Mouse (Mus musculus) limb, embryonic 10.5 days (tissue): Measurements from ENCODE around the gene Btg3. TPM values are rescaled to one million over a fixed set of nuclear protein-coding genes. Genes with fewer than 3 reads are reported as not detected.

Experiments
- DNase-seq: peaks from one replicate; pipeline ENCODE4 v3.0.0-alpha.2; 2017; ENCODE audit warnings: low spot score
- H3K27ac ChIP-seq: fragments of 300-500 bp; sonication (generic); 2 replicates; pipeline ENCODE4 v1.5.1; 2016; ENCODE audit warnings: mild to moderate bottlenecking
- H3K27me3 ChIP-seq: fragments of 300-500 bp; sonication (generic); 2 replicates; pipeline ENCODE4 v1.6.1; 2016; ENCODE audit warnings: low read depth, mild to moderate bottlenecking; ENCODE audit not compliant: poor library complexity, severe bottlenecking
- H3K36me3 ChIP-seq: fragments of 300-500 bp; sonication (generic); 2 replicates; pipeline ENCODE4 v1.6.1; 2016; ENCODE audit warnings: mild to moderate bottlenecking, moderate library complexity
- H3K4me1 ChIP-seq: fragments of 300-500 bp; sonication (generic); 2 replicates; pipeline ENCODE4 v1.6.1; 2016
- H3K4me3 ChIP-seq: fragments of 300-500 bp; sonication (generic); 2 replicates; pipeline ENCODE4 v1.5.1; 2016; ENCODE audit warnings: mild to moderate bottlenecking, moderate library complexity
- H3K9me3 ChIP-seq: fragments of 300-500 bp; sonication (generic); replicated peaks from 2 replicates; pipeline ENCODE4 v1.6.1; 2016; ENCODE audit warnings: mild to moderate bottlenecking
- WGBS: fragments of 180-500 bp; shearing (Covaris S2); methylation state at CpG from one replicate; pipeline ENCODE4 v1.1.7; 2016; 5-methylcytosine and 5-hydroxymethylcytosine counted together
- polyA plus RNA-seq: library from polyadenylated mRNA; unstranded; fragments of >200 nt; fragmentation: Nextera tagmentation; extraction: Ambion mirVana; gene quantifications from 2 replicates; pipeline ENCODE4 v1.2.1, GENCODE M21; 2016

Gene Btg3
- polyA plus RNA-seq = 28.1 and 31.7 TPM in 2 replicates

DNA sequence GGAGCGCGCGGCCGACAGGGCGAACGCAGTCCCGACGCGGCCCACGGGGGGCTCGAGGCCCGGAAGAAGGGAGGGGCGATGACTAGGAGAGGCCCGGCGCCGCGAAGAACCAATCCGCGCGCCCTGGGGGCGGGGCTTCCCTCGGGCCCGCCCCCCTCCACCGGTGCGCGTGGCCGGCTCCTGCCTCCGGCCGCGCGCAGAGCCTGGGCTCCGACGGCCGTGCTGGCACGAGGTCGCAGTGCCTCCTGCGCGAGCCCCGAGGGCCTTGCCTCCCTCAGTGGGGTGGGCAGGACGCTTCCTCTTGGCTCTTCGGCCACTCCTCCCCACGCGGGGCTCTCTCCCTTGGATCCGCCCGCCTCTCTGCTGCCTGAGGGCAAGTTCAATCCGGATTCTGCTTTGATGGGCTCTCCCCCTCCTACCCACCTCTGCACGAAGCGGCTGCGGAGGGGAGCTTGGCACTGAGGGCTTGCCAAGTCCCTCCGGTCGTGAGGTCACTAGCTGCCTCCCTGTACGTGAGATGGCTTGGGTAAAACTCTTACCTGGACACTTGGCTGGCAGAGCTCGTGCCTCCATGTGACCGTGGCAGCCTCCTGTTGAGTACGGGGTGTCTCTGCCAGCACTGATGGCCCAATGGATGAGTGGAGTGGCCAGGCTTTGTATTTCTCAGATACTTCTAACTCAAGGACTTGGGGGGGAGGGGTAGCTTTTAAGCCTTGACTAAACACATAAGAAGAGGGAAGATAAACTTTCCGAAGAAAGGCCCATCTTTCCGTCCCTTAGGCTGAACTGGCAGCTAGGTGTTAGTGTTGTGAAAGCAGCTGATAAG, at the start of gene Btg3:
Gene Btg3 (minus strand): TSS at position 448 of the 826 bp plus-strand sequence.
- H3K4me1 ChIP-seq = peaks cover 18% of the 10 kb centered on the region
- DNase-seq = peak; percentile 94
- H3K36me3 ChIP-seq = peaks cover 11% of the 10 kb centered on the region
- H3K27me3 ChIP-seq = no peaks in the 10 kb centered on the region
- H3K4me3 ChIP-seq = peak within 1 kb of the TSS; percentile 94
- 2% methylated on average over 50 of the region's 57 CpGs for WGBS
- no peaks in the 10 kb centered on the region for H3K9me3 ChIP-seq
- H3K27ac ChIP-seq = peak within 1 kb of the TSS; percentile 99

DNA sequence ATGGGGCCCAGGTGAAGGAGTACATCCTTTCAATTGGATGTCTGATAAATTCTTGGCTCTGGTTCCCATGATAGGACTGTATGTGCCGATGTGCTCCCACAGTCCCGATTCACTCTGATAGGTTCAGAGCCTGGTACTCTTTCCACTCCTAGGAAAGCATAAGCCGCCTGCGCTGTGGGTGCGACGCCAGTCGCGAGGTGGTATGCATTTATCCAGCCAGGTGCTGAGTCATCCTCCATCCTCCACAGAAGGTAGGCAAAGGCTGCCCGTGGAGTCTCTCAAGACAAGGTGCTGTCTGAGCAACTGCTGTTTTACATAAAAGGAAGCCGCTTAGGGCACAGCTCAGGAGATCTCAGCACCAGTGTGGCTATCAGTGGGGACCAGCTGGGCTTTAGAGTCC, 40.7 kb upstream of the Btg3 start:
- Histone ChIP-seq H3K27me3 (no peaks in the 10 kb centered on the region), H3K4me1 (no peaks in the 10 kb centered on the region), H3K4me3 (no peak overlapping the region), H3K9me3 (no peaks in the 10 kb centered on the region), H3K36me3 (no peaks in the 10 kb centered on the region), H3K27ac (no peak overlapping the region)
- DNase-seq = no peak
- WGBS = 61% methylated on average over 10 of the region's 10 CpGs

DNA sequence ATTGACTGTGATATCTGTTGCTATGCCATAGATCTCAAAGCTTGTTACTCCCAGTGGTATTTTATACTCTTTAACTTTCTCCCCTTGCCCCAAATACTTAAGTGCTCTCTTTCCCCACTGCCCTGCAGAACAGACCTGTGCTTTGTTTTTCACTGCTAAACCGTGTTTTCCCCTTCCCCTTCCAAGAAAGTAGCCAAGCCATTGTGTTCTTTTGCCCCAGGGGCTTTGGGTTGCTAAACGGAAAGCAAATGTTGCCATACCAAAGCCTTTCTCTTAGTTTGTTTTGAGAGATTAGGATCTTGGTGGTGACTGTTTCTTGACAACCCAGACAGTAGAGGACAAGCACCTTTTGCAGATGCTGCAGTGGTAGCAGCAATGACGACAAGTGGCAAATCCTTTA, 39.5 kb upstream of the Btg3 start:
- 20% methylated on average over 3 of the region's 3 CpGs for WGBS
- no peak for DNase-seq

DNA sequence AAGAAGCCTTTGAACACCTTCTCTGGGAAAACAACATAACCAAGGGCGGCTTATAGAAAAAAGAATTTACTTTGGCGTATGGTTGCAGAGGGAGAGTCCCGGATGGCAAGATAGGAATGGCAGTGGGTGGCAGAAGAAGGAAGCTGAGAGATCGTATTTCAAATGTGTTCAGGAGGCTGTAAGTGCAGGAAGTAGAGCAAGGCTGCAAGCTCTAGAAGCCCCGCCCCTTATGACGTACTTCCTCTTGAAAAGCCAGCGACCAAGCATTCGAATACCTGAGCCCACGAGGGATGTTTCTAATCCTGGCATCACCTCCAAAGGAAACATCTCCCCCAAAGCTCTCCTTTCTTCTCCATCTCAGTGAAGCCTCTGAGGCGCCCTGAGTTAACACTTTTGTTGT, 33.0 kb upstream of the Btg3 start:
- Histone ChIP-seq H3K27ac (no peak overlapping the region), H3K9me3 (no peaks in the 10 kb centered on the region), H3K36me3 (no peaks in the 10 kb centered on the region), H3K4me1 (no peaks in the 10 kb centered on the region), H3K27me3 (no peaks in the 10 kb centered on the region), H3K4me3 (no peak overlapping the region)
- WGBS = 93% methylated on average over 10 of the region's 10 CpGs
- DNase-seq = no peak

More for the DNA sequence above, 39.5 kb upstream of the Btg3 start:
- no peaks in the 10 kb centered on the region for H3K27me3 ChIP-seq
- no peak overlapping the region for H3K27ac ChIP-seq
- no peaks in the 10 kb centered on the region for H3K9me3 ChIP-seq
- no peaks in the 10 kb centered on the region for H3K4me1 ChIP-seq
- no peaks in the 10 kb centered on the region for H3K36me3 ChIP-seq
- H3K4me3 ChIP-seq = no peak overlapping the region

DNA sequence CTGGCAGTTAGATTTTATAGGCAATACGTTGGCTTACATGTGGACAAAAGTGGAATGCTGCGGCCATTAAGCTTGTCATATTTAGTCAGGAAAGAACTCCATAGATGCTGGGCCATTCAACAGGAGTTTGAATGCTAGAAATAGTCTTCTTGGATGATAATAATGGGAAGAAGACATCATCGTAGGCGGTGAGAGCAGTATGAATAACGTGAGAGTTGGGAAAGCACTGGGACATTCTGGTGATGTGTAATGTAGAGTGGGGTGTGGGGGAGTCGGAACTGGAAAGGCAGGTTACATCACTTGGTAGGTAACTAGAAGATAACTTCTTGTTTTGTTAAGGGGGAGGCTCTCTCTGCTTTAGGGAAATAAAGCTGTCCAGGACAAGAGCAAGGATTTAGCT, 30.9 kb upstream of the Btg3 start:
- WGBS = 91% methylated on average over 6 of the region's 6 CpGs
- Histone ChIP-seq H3K36me3 (no peaks in the 10 kb centered on the region), H3K4me1 (no peaks in the 10 kb centered on the region), H3K9me3 (no peaks in the 10 kb centered on the region), H3K4me3 (no peak overlapping the region), H3K27me3 (no peaks in the 10 kb centered on the region), H3K27ac (no peak overlapping the region)
- DNase-seq = no peak

DNA sequence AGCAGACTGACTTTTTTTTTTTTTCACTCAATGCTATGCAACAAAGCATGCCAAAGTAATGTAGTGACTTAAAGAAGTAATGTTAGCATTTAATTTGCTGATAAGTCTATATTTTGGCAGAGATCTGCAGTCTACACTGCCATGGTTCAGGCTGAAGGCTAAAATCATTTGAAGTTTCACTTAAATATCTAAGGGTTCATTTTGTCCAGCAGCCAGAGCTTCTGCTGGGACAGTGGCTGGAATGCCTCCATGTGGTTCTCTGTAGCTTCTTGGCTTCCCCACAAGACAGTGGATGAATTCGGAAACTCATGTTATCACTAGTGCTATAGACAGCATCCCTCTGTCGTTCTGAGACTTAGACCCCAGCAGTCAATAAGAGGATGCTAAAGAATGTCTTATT, 29.7 kb upstream of the Btg3 start:
- Histone ChIP-seq H3K4me3 (no peak overlapping the region), H3K4me1 (no peaks in the 10 kb centered on the region), H3K36me3 (no peaks in the 10 kb centered on the region), H3K27ac (no peak overlapping the region), H3K27me3 (no peaks in the 10 kb centered on the region), H3K9me3 (no peaks in the 10 kb centered on the region)
- DNase-seq = no peak
- WGBS = 87% methylated on average over 2 of the region's 2 CpGs

DNA sequence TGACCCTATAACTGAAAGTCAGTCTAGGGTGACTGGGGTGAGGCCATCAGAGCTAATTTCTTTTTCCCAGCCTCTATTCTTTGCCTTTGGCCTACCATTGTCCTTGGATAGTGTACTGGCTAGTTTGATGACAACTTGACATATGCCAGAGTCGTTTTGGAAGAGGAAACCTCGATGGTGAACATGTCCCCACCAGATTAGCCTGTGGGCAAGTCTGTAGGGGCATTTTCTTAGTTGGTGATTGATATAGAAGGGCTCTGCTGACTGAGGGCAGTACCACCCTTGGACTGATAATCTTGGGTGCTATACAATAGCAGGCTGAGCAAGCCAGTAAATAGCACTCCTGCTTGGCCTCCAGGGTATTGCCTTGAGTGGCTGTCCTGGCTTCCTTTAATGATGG, 25.3 kb upstream of the Btg3 start:
- no peak for DNase-seq
- Histone ChIP-seq H3K4me1 (no peaks in the 10 kb centered on the region), H3K27ac (no peak overlapping the region), H3K27me3 (no peaks in the 10 kb centered on the region), H3K36me3 (no peaks in the 10 kb centered on the region), H3K4me3 (no peak overlapping the region), H3K9me3 (no peaks in the 10 kb centered on the region)
- WGBS = 57% methylated on average over 2 of the region's 2 CpGs

DNA sequence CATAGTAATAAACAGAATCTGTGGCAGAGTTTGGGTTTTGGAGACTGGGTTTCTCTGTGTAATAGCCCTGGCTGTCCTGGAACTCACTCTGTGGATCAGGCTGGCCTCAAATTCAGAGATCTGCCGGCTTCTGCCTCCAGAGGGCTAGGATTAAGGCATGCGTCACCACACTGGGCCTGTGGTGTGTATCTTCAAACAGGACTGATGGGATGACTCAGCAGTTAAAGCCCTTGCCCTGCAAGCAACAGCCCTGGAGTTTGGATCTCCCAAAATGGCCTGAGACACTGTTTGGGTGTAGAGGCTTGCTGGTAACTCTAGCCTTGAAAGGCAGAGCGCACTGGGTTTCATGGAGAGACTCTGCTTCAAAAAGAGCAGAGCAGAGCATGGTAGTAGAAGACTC, 22.4 kb upstream of the Btg3 start:
- no peak for DNase-seq

DNA sequence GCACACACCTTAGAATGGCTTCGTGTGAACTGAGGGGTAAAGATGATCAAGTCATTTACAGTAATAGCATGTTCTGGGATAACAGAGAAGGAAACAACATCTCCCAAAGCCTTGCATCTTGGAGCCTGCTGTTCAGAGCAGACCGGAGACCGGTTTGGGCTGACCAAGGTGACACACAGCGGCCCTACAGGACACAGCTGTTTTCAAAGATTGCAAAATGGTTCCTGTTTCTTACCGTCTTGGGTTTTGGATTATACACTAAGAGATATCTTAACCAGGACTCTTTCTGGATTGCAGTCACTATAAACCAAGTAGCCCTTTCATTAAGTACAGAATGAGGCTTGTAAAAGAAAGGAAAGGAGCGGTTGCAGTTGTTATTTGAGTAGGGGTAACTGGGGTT, 21.7 kb upstream of the Btg3 start:
- Histone ChIP-seq H3K27me3 (no peaks in the 10 kb centered on the region), H3K27ac (no peak overlapping the region), H3K4me1 (no peaks in the 10 kb centered on the region), H3K4me3 (no peak overlapping the region), H3K36me3 (no peaks in the 10 kb centered on the region), H3K9me3 (no peaks in the 10 kb centered on the region)
- 95% methylated on average over 6 of the region's 6 CpGs for WGBS
- DNase-seq = no peak

More for the DNA sequence above, 22.4 kb upstream of the Btg3 start:
- Histone ChIP-seq H3K4me1 (no peaks in the 10 kb centered on the region), H3K27ac (no peak overlapping the region), H3K4me3 (no peak overlapping the region), H3K27me3 (no peaks in the 10 kb centered on the region), H3K9me3 (no peaks in the 10 kb centered on the region), H3K36me3 (no peaks in the 10 kb centered on the region)
- 89% methylated on average over 3 of the region's 3 CpGs for WGBS

DNA sequence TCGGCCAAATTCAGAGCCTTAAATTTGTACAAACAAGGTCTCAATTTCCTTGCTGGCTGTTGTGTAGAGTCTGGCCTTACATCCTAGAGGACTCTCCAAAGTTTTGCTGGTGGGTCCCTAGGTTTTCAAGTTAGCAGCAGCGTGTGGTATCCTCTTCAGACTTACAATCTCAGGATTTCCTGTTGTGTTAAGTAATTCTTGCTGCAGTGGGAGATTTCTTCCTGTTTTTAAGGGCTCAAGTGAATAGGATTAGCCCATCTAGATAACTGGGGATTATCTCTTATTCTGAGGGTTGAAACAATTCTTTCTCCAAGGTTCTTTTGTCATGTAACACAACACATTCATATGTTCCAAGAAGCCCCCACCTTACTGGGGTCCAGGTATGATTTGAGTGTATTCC, 14.4 kb upstream of the Btg3 start:
- 76% methylated on average over 2 of the region's 2 CpGs for WGBS
- Histone ChIP-seq H3K27me3 (no peaks in the 10 kb centered on the region), H3K27ac (no peak overlapping the region), H3K4me3 (no peak overlapping the region), H3K4me1 (no peaks in the 10 kb centered on the region; the same call in 1 of the 2 replicates), H3K9me3 (no peaks in the 10 kb centered on the region), H3K36me3 (no peaks in the 10 kb centered on the region)
- no peak for DNase-seq

DNA sequence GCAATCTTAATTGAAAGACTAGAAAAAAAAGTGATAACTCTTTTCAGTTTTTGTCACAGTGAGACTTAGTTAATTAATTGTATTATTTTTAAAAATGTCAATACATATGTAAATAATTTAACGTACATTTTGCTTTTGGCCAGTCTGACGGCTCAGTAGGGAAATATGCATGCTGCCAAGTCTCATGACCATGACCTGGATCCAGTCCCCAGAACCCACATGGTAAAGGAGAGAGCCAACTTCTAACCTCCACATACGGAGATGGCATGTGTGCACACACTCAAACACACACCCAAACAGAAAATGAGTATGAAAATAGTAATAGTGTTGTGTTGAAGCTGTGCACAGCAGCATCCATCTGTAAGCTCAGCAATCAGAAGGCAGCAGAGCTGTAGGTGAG, 13.0 kb upstream of the Btg3 start:
- no peak for DNase-seq
- H3K36me3 ChIP-seq = no peaks in the 10 kb centered on the region
- no peak overlapping the region for H3K27ac ChIP-seq
- no peak overlapping the region for H3K4me3 ChIP-seq
- WGBS = 90% methylated on average over 3 of the region's 3 CpGs
- no peaks in the 10 kb centered on the region for H3K27me3 ChIP-seq
- H3K9me3 ChIP-seq = no peaks in the 10 kb centered on the region
- no peaks in the 10 kb centered on the region; the same call in 1 of the 2 replicates for H3K4me1 ChIP-seq

DNA sequence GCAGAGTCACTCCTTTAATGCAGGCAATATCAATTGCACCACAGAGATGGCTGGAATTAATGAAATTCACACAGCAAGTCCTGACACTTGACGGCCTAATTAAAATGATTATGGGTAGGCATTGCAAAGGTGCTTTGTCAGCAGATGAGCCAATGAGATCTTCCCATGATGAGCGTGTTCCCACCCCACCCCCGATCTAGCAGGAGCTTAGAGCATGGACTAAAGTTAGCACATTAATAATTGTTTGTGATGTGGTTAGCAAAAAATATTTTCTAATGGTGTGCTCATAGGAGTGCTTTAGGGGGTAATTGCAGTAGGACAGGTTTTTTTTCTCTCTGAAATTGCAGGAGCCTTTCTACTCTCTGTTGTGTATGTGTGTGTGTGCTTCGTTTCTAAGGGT, 12.1 kb upstream of the Btg3 start:
- Histone ChIP-seq H3K4me3 (no peak overlapping the region), H3K9me3 (no peaks in the 10 kb centered on the region), H3K27ac (no peak overlapping the region), H3K27me3 (no peaks in the 10 kb centered on the region), H3K4me1 (no peaks in the 10 kb centered on the region; the same call in 1 of the 2 replicates), H3K36me3 (no peaks in the 10 kb centered on the region)
- WGBS = 77% methylated on average over 4 of the region's 4 CpGs
- no peak for DNase-seq

DNA sequence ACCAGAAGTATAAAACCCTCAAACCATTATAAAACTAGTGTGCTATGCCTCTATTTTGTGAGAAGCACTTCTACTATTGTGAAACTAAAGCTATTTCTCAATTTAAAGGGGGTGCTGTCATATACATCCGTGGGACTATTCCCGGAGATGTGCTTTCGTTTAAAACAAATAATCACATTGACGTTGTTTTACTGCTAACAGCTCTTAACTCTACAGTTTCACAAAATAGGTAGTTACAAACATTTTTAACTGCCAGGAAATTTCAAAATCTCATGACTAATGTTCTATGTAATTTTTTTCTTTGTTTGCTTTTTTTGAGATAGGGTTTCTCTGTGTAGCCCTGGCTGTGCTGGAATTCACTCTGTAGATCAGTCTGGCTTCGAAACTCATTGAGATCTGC, 1.5 kb upstream of the Btg3 start:
- whole genome bisulfite sequencing = 94% methylated on average over 5 of the region's 5 CpGs
- H3K36me3 ChIP-seq = no peaks in the 10 kb centered on the region
- DNase-seq = no peak
- H3K27ac ChIP-seq = no peak overlapping the region
- H3K9me3 ChIP-seq = no peaks in the 10 kb centered on the region
- no peak overlapping the region for H3K4me3 ChIP-seq
- H3K4me1 ChIP-seq = peaks cover 18% of the 10 kb centered on the region
- H3K27me3 ChIP-seq = no peaks in the 10 kb centered on the region
